Mouse (Mus musculus) bone marrow, adult 2 months (tissue): ENCODE results near the gene Gm11042.

Experiments used
- CTCF ChIP-seq: fragments of 200-500 bp; IDR thresholded peaks from 2 replicates; pipeline ENCODE4 v1.5.1; 2011; ENCODE audit warnings: low read length, control low read depth; ENCODE audit not compliant: control insufficient read depth, insufficient read depth
- POLR2A ChIP-seq: fragments of 200-500 bp; IDR thresholded peaks from 2 replicates; pipeline ENCODE4 v1.6.1; 2011; ENCODE audit warnings: low read depth, mild to moderate bottlenecking, control low read depth, low read length, borderline replicate concordance; ENCODE audit not compliant: control insufficient read depth

- TF ChIP-seq CTCF (no peak), POLR2A (no peak)
These were observed 13.6 kb upstream of the Gm11042 start for GRCm38 (mm10) chr12:74329759-74330158.
